Mouse (Mus musculus) ovary, postnatal 14 days (tissue): ENCODE results near the gene Magea10.

Experiments
- DNase-seq: peaks from one replicate; pipeline ENCODE4 v3.0.0; 2022; ENCODE audit warnings: low spot score

Magea10 gene

DNA sequence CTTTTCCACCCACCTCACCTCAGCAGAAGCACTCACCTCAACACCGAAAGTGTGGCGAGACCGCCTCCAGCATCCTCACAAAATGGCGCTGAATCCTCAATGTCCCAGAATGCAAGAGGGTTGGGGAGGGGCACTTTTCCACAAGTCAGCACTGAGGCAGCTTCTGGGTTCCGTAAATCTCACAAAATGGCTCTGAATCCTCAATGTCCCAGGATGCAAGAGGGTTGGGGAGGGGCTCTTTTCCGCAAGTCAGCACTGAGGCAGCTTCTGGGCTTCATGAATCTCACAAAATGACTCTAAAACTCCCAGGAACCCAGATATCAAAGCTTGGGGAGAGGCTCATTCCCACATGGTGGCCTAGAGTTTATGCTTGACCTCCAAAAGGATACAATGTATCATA, at the start of gene Magea10:
Magea10 (minus strand) TSS at position 101 of the 400 bp plus-strand sequence.
- no peak for DNase-seq

DNA sequence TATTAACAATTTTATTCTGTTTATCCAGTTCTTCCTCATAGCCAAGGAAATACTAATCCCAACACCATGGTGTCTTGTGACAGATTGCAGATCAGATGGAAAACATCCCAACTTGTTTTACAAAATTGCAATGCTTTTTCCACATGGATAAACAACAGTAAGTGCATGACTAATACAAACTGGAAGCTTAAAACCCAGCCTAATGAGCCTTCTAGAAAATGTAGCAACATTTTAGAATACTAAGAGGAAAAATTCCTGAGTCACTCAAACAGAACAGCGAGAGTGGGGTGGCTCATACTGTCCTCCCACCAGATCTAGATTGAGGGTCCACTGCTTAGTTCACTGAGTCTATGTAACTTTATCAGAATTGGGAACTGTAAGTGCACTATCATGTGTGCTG, 4.7 kb downstream of the Magea10 start:
- DNase-seq = no peak
